9 mouse cellular contexts compared by ENCODE assay signal in the genomic region with DNA sequence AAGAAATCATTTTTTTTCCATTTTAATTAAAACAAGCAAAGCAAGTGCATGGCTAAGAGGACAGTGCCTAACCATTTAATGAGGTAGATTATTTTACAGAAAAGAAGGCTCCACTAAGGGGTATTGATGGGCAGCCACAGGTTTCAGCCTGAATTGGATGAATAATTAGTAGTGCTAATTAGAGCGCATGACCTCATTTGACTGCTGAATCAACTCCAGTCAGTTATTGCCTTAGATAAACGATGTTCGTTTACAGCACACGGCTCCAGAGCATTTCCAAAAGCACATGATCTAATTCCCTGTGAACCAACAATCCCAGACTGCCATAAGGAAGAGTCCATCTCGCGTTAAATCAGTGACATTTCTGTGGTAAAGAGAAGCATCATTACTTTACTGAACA. TPM values are rescaled to one million over a fixed set of nuclear protein-coding genes. Genes with fewer than 3 reads are reported as not detected.
DNase-seq lines count a peak whose midpoint lies in the region; ATAC-seq and TF ChIP-seq lines count a peak whose summit lies in the region.
"Had no signal": no experiment of that assay in that cellular context is flagged by ENCODE, and none has a peak within 500 bp of the region (broad histone marks: within the 10 kb centered on the region; RNA-seq: fewer than 3 reads in every experiment).

No protein-coding gene starts in this region.

- peak overlapping the region; percentile 59; the same call in 1 of the 2 replicates for H3K9ac ChIP-seq in lung, embryonic 14.5 days
- no peak overlapping the region; the same call in 1 of the 2 replicates for H3K9ac ChIP-seq in forebrain, embryonic 11.5 days (ENCODE audit: low read length)
- H3K9ac ChIP-seq in limb, embryonic 13.5 days: no peak overlapping the region

- H3K9me3 ChIP-seq in lung, embryonic 14.5 days (ENCODE audit: low read depth, low read length): no peaks in the 10 kb centered on the region
- no peaks in the 10 kb centered on the region for H3K9me3 ChIP-seq in forebrain, embryonic 11.5 days (ENCODE audit: control insufficient read depth, low read length)
- no peaks in the 10 kb centered on the region for H3K9me3 ChIP-seq in limb, embryonic 13.5 days

- peaks cover 2% of the 10 kb centered on the region; the same call in 1 of the 2 replicates for H3K4me1 ChIP-seq in lung, embryonic 14.5 days (ENCODE audit: insufficient read depth)
- H3K4me1 ChIP-seq in forebrain, embryonic 11.5 days (replicated peaks; ENCODE audit: control insufficient read depth, insufficient read depth, low read length): no peaks in the 10 kb centered on the region
- peaks cover 4% of the 10 kb centered on the region; the same call in 1 of the 2 replicates for H3K4me1 ChIP-seq in limb, embryonic 13.5 days

- DNase-seq in lung, embryonic 14.5 days: no peak
- DNase-seq in lung, postnatal 4 days: no peak
- no peak for DNase-seq in forebrain, embryonic 11.5 days (ENCODE audit: low spot score)
- DNase-seq in retina, postnatal 1 day: peak; percentile 68
- no peak for DNase-seq in cerebellum, postnatal 36 days
- DNase-seq in frontal cortex, postnatal 10 days (ENCODE audit: low spot score in 2 of 2): no peak
- no peak for DNase-seq in adrenal gland, postnatal 25 days
- DNase-seq: gastrocnemius, postnatal 36 days had no signal

- H3K4me2 ChIP-seq in lung, embryonic 14.5 days: peak overlapping the region; percentile 67
- peak overlapping the region; percentile 55 for H3K4me2 ChIP-seq in forebrain, embryonic 11.5 days (ENCODE audit: low read depth, low read length, severe bottlenecking)
- H3K4me2 ChIP-seq in limb, embryonic 13.5 days (replicated peaks): peak overlapping the region; percentile 70

- TF ChIP-seq CTCF in lung, embryonic 14.5 days (IDR thresholded peaks at IDR 0.05; ENCODE audit: low read depth): no peak

- H3K27me3 ChIP-seq in lung, embryonic 14.5 days (ENCODE audit: insufficient read depth, low read length): no peaks in the 10 kb centered on the region
- no peaks in the 10 kb centered on the region for H3K27me3 ChIP-seq in forebrain, embryonic 11.5 days (ENCODE audit: control insufficient read depth, insufficient read depth, low read length)
- H3K27me3 ChIP-seq in limb, embryonic 13.5 days: no peaks in the 10 kb centered on the region

- H3K27ac ChIP-seq in lung, embryonic 14.5 days (ENCODE audit: low read depth): 0 out of 2 replicates have a peak overlapping the region, but pooled peaks have one; percentile 86
- peak overlapping the region; percentile 21; the same call in 1 of the 2 replicates for H3K27ac ChIP-seq in forebrain, embryonic 11.5 days (ENCODE audit: low read depth, low read length)
- no peak overlapping the region for H3K27ac ChIP-seq in limb, embryonic 13.5 days

- no peaks in the 10 kb centered on the region for H3K36me3 ChIP-seq in lung, embryonic 14.5 days (ENCODE audit: insufficient read depth)
- H3K36me3 ChIP-seq in forebrain, embryonic 11.5 days (ENCODE audit: control insufficient read depth, insufficient read depth, low read length): no peaks in the 10 kb centered on the region
- H3K36me3 ChIP-seq in limb, embryonic 13.5 days: no peaks in the 10 kb centered on the region

- no peak for ATAC-seq in lung, embryonic 14.5 days (ENCODE audit: insufficient read depth)
- ATAC-seq in forebrain, embryonic 11.5 days (replicated peaks; ENCODE audit: low FRiP score): peak; percentile 71
- no peak for ATAC-seq in limb, embryonic 13.5 days (ENCODE audit: low FRiP score, low read depth)

- WGBS in lung, embryonic 14.5 days: 76% methylated on average over 6 of the region's 6 CpGs
- 47% methylated on average over 6 of the region's 6 CpGs for WGBS in forebrain, embryonic 11.5 days
- 66% methylated on average over 6 of the region's 6 CpGs for WGBS in limb, embryonic 13.5 days

- H3K4me3 ChIP-seq in lung, embryonic 14.5 days (ENCODE audit: low read depth, low read length): peak overlapping the region; percentile 53
- H3K4me3 ChIP-seq in forebrain, embryonic 11.5 days (ENCODE audit: low read depth, low read length): no peak overlapping the region; the same call in 1 of the 2 replicates
- H3K4me3 ChIP-seq in limb, embryonic 13.5 days: peak overlapping the region; percentile 58

RNA-seq across cellular contexts. Expression of gene Tmem144, which starts 11.1 kb away (rescaled TPM):
- 5.0 and 5.4 TPM in 2 replicates for polyA plus RNA-seq in lung, embryonic 14.5 days (2014; fragmentation: Nextera tagmentation; extraction: Ambion mirVana)
- 3.5 and 4.2 TPM in 2 replicates for polyA plus RNA-seq in forebrain, embryonic 11.5 days (2014; fragmentation: Nextera tagmentation; extraction: Ambion mirVana)
- 3.0 and 3.1 TPM in 2 replicates for polyA plus RNA-seq in limb, embryonic 13.5 days (2015; fragmentation: Nextera tagmentation; extraction: Ambion mirVana)
- 13.9 and 17.2 TPM in 2 replicates for total RNA-seq in adrenal gland, postnatal 25 days (2021)

RNA-seq across cellular contexts. Expression of gene Fam198b, which starts 42.9 kb away (rescaled TPM):
- polyA plus RNA-seq in lung, embryonic 14.5 days (2014; fragmentation: Nextera tagmentation; extraction: Ambion mirVana): 16.4 and 17.8 TPM in 2 replicates
- 1.1 and 1.7 TPM in 2 replicates for polyA plus RNA-seq in forebrain, embryonic 11.5 days (2014; fragmentation: Nextera tagmentation; extraction: Ambion mirVana)
- polyA plus RNA-seq in limb, embryonic 13.5 days (2015; fragmentation: Nextera tagmentation; extraction: Ambion mirVana): 8.7 and 11.7 TPM in 2 replicates
- total RNA-seq in adrenal gland, postnatal 25 days (2021): 12.4 and 13.2 TPM in 2 replicates
